Mouse (Mus musculus) T-helper 17 cell (primary cell): ENCODE results near the gene Ddx28.

Experiments used
- in situ Hi-C, 2 experiments: fragments of 300-600 bp; cut with MboI, MseI; formaldehyde crosslinking; loops; 1 replicate in 1 of 2; 2 replicates in 1 of 2; pipeline ENCODE4 v1.15.1; 2025; ENCODE audit warnings: high pct_unique_total_duplicates in 2 of 2

The Ddx28 gene

GRCm38 (mm10) chr8:105969367-105969766 lies 42.3 kb downstream of the Ddx28 start:
- in situ Hi-C loops: no loop called here

- in situ Hi-C loops: no loop called here
These were observed 44.9 kb downstream of the Ddx28 start for GRCm38 (mm10) chr8:105966692-105967311.

- in situ Hi-C loops: no loop called here
These were observed 45.8 kb downstream of the Ddx28 start, which contains the start of gene Slc12a4 for GRCm38 (mm10) chr8:105965905-105966341. Gene Slc12a4, minus strand, starts transcription at chr8:105966097.

GRCm38 (mm10) chr8:105965266-105965904 lies 46.3 kb downstream of the Ddx28 start:
- in situ Hi-C loops: no loop called here

GRCm38 (mm10) chr8:105964506-105965265 lies 47.0 kb downstream of the Ddx28 start:
- in situ Hi-C loops: no loop called here

- in situ Hi-C loops: no loop called here
These were observed 50.1 kb downstream of the Ddx28 start for GRCm38 (mm10) chr8:105961536-105961935.

GRCm38 (mm10) chr8:105961101-105961500 lies 50.6 kb downstream of the Ddx28 start:
- in situ Hi-C loops: no loop called here
